Mouse (Mus musculus) bone marrow, adult 2 months (tissue): ENCODE measurements around the gene Pcdh9.

Source experiments
- CTCF ChIP-seq: fragments of 200-500 bp; IDR thresholded peaks from 2 replicates; pipeline ENCODE4 v1.5.1; 2011; ENCODE audit warnings: low read length, control low read depth; ENCODE audit not compliant: control insufficient read depth, insufficient read depth
- POLR2A ChIP-seq: fragments of 200-500 bp; IDR thresholded peaks from 2 replicates; pipeline ENCODE4 v1.6.1; 2011; ENCODE audit warnings: low read depth, mild to moderate bottlenecking, control low read depth, low read length, borderline replicate concordance; ENCODE audit not compliant: control insufficient read depth

DNA sequence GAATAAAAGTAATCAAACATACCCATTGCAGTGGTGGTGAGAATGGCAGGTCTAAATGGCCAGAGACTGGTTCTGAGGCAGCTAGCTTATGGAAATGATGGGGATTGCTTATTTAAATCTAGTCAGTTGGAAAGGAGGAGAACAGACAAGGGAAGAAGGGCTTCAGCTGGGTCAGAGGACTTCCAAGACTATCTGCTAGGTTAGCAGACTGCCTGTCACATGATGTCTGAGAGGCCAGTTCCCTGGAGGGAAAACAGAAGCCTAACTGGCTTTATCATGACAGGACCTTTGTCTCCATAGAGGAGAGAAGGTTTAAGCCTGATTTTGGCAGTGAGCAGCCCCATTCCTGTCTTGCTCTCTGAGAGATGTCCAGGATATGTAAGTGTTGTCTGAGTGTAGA lies 561.2 kb downstream of the Pcdh9 start:
- TF ChIP-seq POLR2A: no peak
- TF ChIP-seq CTCF: no peak
